ENCODE assay signal across 8 mouse cellular contexts in the genomic region with DNA sequence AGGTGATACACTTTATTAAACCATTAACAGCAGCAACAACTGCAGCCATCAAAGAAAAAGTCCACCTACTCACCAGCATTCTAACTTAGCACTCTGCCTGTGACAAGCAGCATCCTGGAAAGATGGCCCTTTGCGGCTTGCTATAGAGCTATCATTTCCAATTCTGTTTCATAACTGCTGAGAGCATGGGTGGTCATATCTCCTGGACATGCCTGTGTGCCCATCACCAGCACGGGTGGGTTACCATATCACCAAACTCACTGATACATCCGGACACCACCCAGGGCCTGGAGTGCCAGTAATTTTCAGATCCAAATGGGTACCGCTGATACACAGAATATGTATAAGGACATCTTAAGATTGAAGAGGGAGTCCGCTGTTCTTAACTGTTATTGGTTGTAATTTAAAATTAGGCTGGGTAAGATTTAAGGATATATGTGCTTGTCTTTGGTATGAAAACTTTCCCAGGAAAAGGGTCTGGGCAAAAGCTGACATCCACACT. TPM values are rescaled to one million over a fixed set of nuclear protein-coding genes. Genes with fewer than 3 reads are reported as not detected.
DNase-seq lines count a peak whose midpoint lies in the region; ATAC-seq lines count a peak whose summit lies in the region.

No protein-coding gene starts in this region.

- H3K9me3 ChIP-seq in kidney, embryonic 16.5 days (ENCODE audit: low read length), result no peaks in the 10 kb centered on the region
- no peaks in the 10 kb centered on the region for H3K9me3 ChIP-seq in hindbrain, embryonic 11.5 days (ENCODE audit: control insufficient read depth, low read length)
- H3K9me3 ChIP-seq in midbrain, embryonic 12.5 days, result no peaks in the 10 kb centered on the region

- no peak overlapping the region for H3K27ac ChIP-seq in kidney, embryonic 16.5 days (ENCODE audit: low read length)
- H3K27ac ChIP-seq in hindbrain, embryonic 11.5 days (ENCODE audit: low read depth, low read length), result peak overlapping the region; percentile 1; the same call in 1 of the 2 replicates
- H3K27ac ChIP-seq in midbrain, embryonic 12.5 days (replicated peaks), result peak overlapping the region; percentile 90; the same call in 1 of the 2 replicates

- H3K27me3 ChIP-seq in kidney, embryonic 16.5 days (ENCODE audit: insufficient read depth, low read length), result no peaks in the 10 kb centered on the region
- no peaks in the 10 kb centered on the region for H3K27me3 ChIP-seq in hindbrain, embryonic 11.5 days (ENCODE audit: control insufficient read depth, insufficient read depth, low read length)
- H3K27me3 ChIP-seq in midbrain, embryonic 12.5 days, result no peaks in the 10 kb centered on the region

- peaks cover 23% of the 10 kb centered on the region; the same call in 1 of the 2 replicates for H3K4me1 ChIP-seq in kidney, embryonic 16.5 days (ENCODE audit: insufficient read depth, low read length)
- no peaks in the 10 kb centered on the region for H3K4me1 ChIP-seq in hindbrain, embryonic 11.5 days (replicated peaks; ENCODE audit: control insufficient read depth, insufficient read depth, low read length)
- H3K4me1 ChIP-seq in midbrain, embryonic 12.5 days, result peaks cover 18% of the 10 kb centered on the region; the same call in 1 of the 2 replicates

- no peak overlapping the region for H3K9ac ChIP-seq in kidney, embryonic 16.5 days (replicated peaks; ENCODE audit: low read length)
- H3K9ac ChIP-seq in hindbrain, embryonic 11.5 days (ENCODE audit: low read depth, low read length), result peak overlapping the region; percentile 13
- H3K9ac ChIP-seq in midbrain, embryonic 12.5 days (replicated peaks), result peak overlapping the region; percentile 77

- no peaks in the 10 kb centered on the region for H3K36me3 ChIP-seq in kidney, embryonic 16.5 days (ENCODE audit: insufficient read depth, low read length)
- no peaks in the 10 kb centered on the region for H3K36me3 ChIP-seq in hindbrain, embryonic 11.5 days (ENCODE audit: control insufficient read depth, insufficient read depth, low read length)
- no peaks in the 10 kb centered on the region for H3K36me3 ChIP-seq in midbrain, embryonic 12.5 days

- no peak for ATAC-seq in kidney, embryonic 16.5 days (ENCODE audit: low FRiP score, low TSS enrichment)
- ATAC-seq in hindbrain, embryonic 11.5 days (ENCODE audit: low FRiP score), result no peak
- no peak for ATAC-seq in midbrain, embryonic 12.5 days (ENCODE audit: low FRiP score, low read depth)

- H3K4me2 ChIP-seq in kidney, embryonic 16.5 days (replicated peaks; ENCODE audit: low read depth, low read length), result peak overlapping the region; percentile 65
- H3K4me2 ChIP-seq in hindbrain, embryonic 11.5 days (replicated peaks; ENCODE audit: low read depth, low read length), result peak overlapping the region; percentile 45
- H3K4me2 ChIP-seq in midbrain, embryonic 12.5 days (replicated peaks), result peak overlapping the region; percentile 55

- H3K4me3 ChIP-seq in kidney, embryonic 16.5 days (ENCODE audit: low read length), result peak overlapping the region; percentile 46
- peak overlapping the region; percentile 38 for H3K4me3 ChIP-seq in hindbrain, embryonic 11.5 days (ENCODE audit: low read depth, low read length)
- peak overlapping the region; percentile 55 for H3K4me3 ChIP-seq in midbrain, embryonic 12.5 days

- 80% methylated on average over 5 of the region's 5 CpGs for WGBS in kidney, embryonic 16.5 days
- 94% methylated on average over 5 of the region's 5 CpGs for WGBS in hindbrain, embryonic 11.5 days
- 93% methylated on average over 5 of the region's 5 CpGs for WGBS in midbrain, embryonic 12.5 days

- DNase-seq in kidney, postnatal 14 days, result no peak
- DNase-seq in cerebellum, postnatal 25 days, result peak; percentile 28 to 50
- no peak for DNase-seq in hindbrain, embryonic 11.5 days (ENCODE audit: low spot score)
- DNase-seq in urinary bladder, adult 18-20 months (ENCODE audit: low spot score in 2 of 2), result no peak
- DNase-seq in embryo, embryonic 11 days, result no peak
- DNase-seq in kidney, adult 18-20 months, result no peak

RNA-seq across cellular contexts. Expression of a gene that starts 3.1 kb away (rescaled TPM):
- polyA plus RNA-seq in kidney, embryonic 16.5 days (2015; fragmentation: Nextera tagmentation; extraction: Ambion mirVana), result 4.2 and 4.3 TPM in 2 replicates
- 43.3 and 43.7 TPM in 2 replicates for polyA plus RNA-seq in hindbrain, embryonic 11.5 days (2014; fragmentation: Nextera tagmentation; extraction: Ambion mirVana)
- 43.9 and 47.6 TPM in 2 replicates for polyA plus RNA-seq in midbrain, embryonic 12.5 days (2016; fragmentation: Nextera tagmentation; extraction: Ambion mirVana)

Comparison
In these comparisons a context has a peak if more than half of its experiments do, and no peak if none do; other contexts are left out.
1. DNase-seq: peak in cerebellum, postnatal 25 days (2 of 2); none in kidney, postnatal 14 days (single experiment), hindbrain, embryonic 11.5 days (single experiment), urinary bladder, adult 18-20 months (0 of 2), embryo, embryonic 11 days (single experiment) and kidney, adult 18-20 months (single experiment).
2. Peak in every context shown above with its lines, with median percentiles within 50 percentile points of each other: H3K4me2 ChIP-seq and H3K4me3 ChIP-seq.